Mouse (Mus musculus) MEL (cell line): ENCODE results near the gene Pla2g10. TPM values are rescaled to one million over a fixed set of nuclear protein-coding genes. Genes with fewer than 3 reads are reported as not detected.

Source experiments
- DNase-seq: peaks from one replicate; pipeline ENCODE4 v3.0.0; 2011; ENCODE audit warnings: low read depth, low spot score
- H3K27ac ChIP-seq: 2 replicates; pipeline ENCODE4 v1.5.1; 2012; ENCODE audit warnings: low read depth, mild to moderate bottlenecking, control low read depth, low read length, moderate library complexity; ENCODE audit not compliant: control insufficient read depth
- H3K27me3 ChIP-seq, 2 experiments: fragments of 150-350 bp in 1 of 2; sonication (generic) in 1 of 2; 2 replicates each; pipeline ENCODE4 v1.6.1; 2012; ENCODE audit warnings: low read length in 2 of 2, mild to moderate bottlenecking in 2 of 2, improper control_type of control experiment in 1 of 2, moderate library complexity in 1 of 2; ENCODE audit not compliant: insufficient read depth in 2 of 2, control insufficient read depth in 1 of 2
- H3K36me3 ChIP-seq, 2 experiments: 2 replicates each; pipeline ENCODE4 v1.6.1; 2012 to 2014; ENCODE audit warnings: low read length in 2 of 2, improper control_type of control experiment in 1 of 2, inconsistent platforms in 1 of 2, mild to moderate bottlenecking in 1 of 2; ENCODE audit not compliant: insufficient read depth in 2 of 2, control insufficient read depth in 1 of 2
- H3K4me1 ChIP-seq, 2 experiments: fragments of 150-350 bp in 1 of 2; sonication (generic) in 1 of 2; 2 replicates each; pipeline ENCODE4 v1.6.1; 2012; ENCODE audit warnings: low read length in 2 of 2, improper control_type of control experiment in 1 of 2, mild to moderate bottlenecking in 1 of 2; ENCODE audit not compliant: insufficient read depth in 2 of 2, control insufficient read depth in 1 of 2
- H3K4me3 ChIP-seq, 2 experiments: fragments of 150-350 bp in 1 of 2; sonication (generic) in 1 of 2; 2 replicates each; pipeline ENCODE4 v1.5.1; 2012; ENCODE audit warnings: low read depth in 2 of 2, low read length in 2 of 2, mild to moderate bottlenecking in 2 of 2, moderate library complexity in 2 of 2, control low read depth in 1 of 2, improper control_type of control experiment in 1 of 2; ENCODE audit not compliant: control insufficient read depth in 1 of 2, insufficient read depth in 1 of 2
- H3K79me2 ChIP-seq: 2 replicates; pipeline ENCODE4 v1.6.1; 2012; ENCODE audit warnings: mild to moderate bottlenecking, low read length, moderate library complexity; ENCODE audit not compliant: control insufficient read depth, poor library complexity, insufficient read depth
- H3K9ac ChIP-seq: 2 replicates; pipeline ENCODE4 v1.6.1; 2012; ENCODE audit warnings: low read depth, mild to moderate bottlenecking, control low read depth, low read length, moderate library complexity; ENCODE audit not compliant: control insufficient read depth, poor library complexity, severe bottlenecking
- H3K9me3 ChIP-seq: fragments of 150-350 bp; sonication (generic); replicated peaks from 2 replicates; pipeline ENCODE4 v1.6.1; 2012; ENCODE audit warnings: mild to moderate bottlenecking, low read length, improper control_type of control experiment, moderate library complexity; ENCODE audit not compliant: insufficient read depth
- CHD1 ChIP-seq: IDR thresholded peaks from 2 replicates; pipeline ENCODE4 v1.6.1; 2012; ENCODE audit warnings: low read depth, mild to moderate bottlenecking, inconsistent platforms, low read length, improper control_type of control experiment
- ELF1 ChIP-seq: IDR thresholded peaks from 2 replicates; pipeline ENCODE4 v1.6.1; 2014; ENCODE audit warnings: low read depth, mild to moderate bottlenecking, inconsistent platforms, low read length, improper control_type of control experiment, moderate library complexity
- ETS1 ChIP-seq: IDR thresholded peaks from 2 replicates; pipeline ENCODE4 v1.6.1; 2012; ENCODE audit warnings: low read depth, mild to moderate bottlenecking, inconsistent platforms, low read length, improper control_type of control experiment, moderate library complexity
- GABPA ChIP-seq: IDR thresholded peaks from 2 replicates; pipeline ENCODE4 v1.6.1; 2012; ENCODE audit warnings: low read depth, mild to moderate bottlenecking, inconsistent platforms, low read length, improper control_type of control experiment, moderate library complexity
- GATA1 ChIP-seq: IDR thresholded peaks from 2 replicates; pipeline ENCODE4 v1.6.1; 2011; ENCODE audit warnings: low read depth, low read length, improper control_type of control experiment
- MAX ChIP-seq: IDR thresholded peaks from 2 replicates; pipeline ENCODE4 v1.6.1; 2011; ENCODE audit warnings: low read length, improper control_type of control experiment
- MAZ ChIP-seq: IDR thresholded peaks from 2 replicates; pipeline ENCODE4 v1.6.1; 2012; ENCODE audit warnings: low read depth, mild to moderate bottlenecking, inconsistent platforms, low read length, improper control_type of control experiment
- MEF2A ChIP-seq: IDR thresholded peaks from 2 replicates; pipeline ENCODE4 v1.6.1; 2014; ENCODE audit warnings: low read depth, mild to moderate bottlenecking, inconsistent platforms, low read length, improper control_type of control experiment; ENCODE audit not compliant: poor library complexity, insufficient replicate concordance, severe bottlenecking; ENCODE audit errors: extremely low read depth
- MXI1 ChIP-seq: IDR thresholded peaks from 2 replicates; pipeline ENCODE4 v1.6.1; 2011; ENCODE audit warnings: mild to moderate bottlenecking, low read depth, low read length, improper control_type of control experiment
- NRF1 ChIP-seq: IDR thresholded peaks from 2 replicates; pipeline ENCODE4 v1.6.1; 2014; ENCODE audit warnings: low read depth, mild to moderate bottlenecking, inconsistent platforms, low read length, improper control_type of control experiment, moderate library complexity; ENCODE audit not compliant: poor library complexity, insufficient read depth, severe bottlenecking
- POLR2AphosphoS5 ChIP-seq: IDR thresholded peaks from 2 replicates; pipeline ENCODE4 v1.6.1; 2012; ENCODE audit warnings: low read depth, borderline replicate concordance, mild to moderate bottlenecking, inconsistent platforms, low read length, moderate library complexity, mixed read lengths
- SIN3A ChIP-seq: IDR thresholded peaks from 2 replicates; pipeline ENCODE4 v1.6.1; 2012; ENCODE audit warnings: low read length, improper control_type of control experiment, inconsistent platforms
- SMC3 ChIP-seq: IDR thresholded peaks from 2 replicates; pipeline ENCODE4 v1.6.1; 2011; ENCODE audit warnings: low read depth, low read length, improper control_type of control experiment
- TCF12 ChIP-seq: IDR thresholded peaks from 2 replicates; pipeline ENCODE4 v1.6.1; 2014; ENCODE audit warnings: low read depth, mild to moderate bottlenecking, inconsistent platforms, low read length, improper control_type of control experiment, moderate library complexity
- UBTF ChIP-seq: IDR thresholded peaks from 2 replicates; pipeline ENCODE4 v1.6.1; 2012; ENCODE audit warnings: low read depth, mild to moderate bottlenecking, inconsistent platforms, low read length, improper control_type of control experiment, moderate library complexity, borderline replicate concordance; ENCODE audit not compliant: insufficient read depth
- USF1 ChIP-seq: IDR thresholded peaks from 2 replicates; pipeline ENCODE4 v1.6.1; 2014; ENCODE audit warnings: low read depth, mild to moderate bottlenecking, inconsistent platforms, low read length, improper control_type of control experiment, moderate library complexity
- polyA plus RNA-seq, 2 experiments: library from polyadenylated mRNA; stranded (reverse) in 1 of 2; unstranded in 1 of 2; fragments of >175 nt in 1 of 2; fragments of >200 nt in 1 of 2; gene quantifications; 2 replicates each; pipeline versions ENCODE4 v1.2.1 to v1.2.4; 2012; ENCODE audit warnings: low replicate concordance in 2 of 2, low read depth in 1 of 2; ENCODE audit not compliant: insufficient read length in 2 of 2, insufficient read depth in 1 of 2, missing spikeins in 1 of 2
- total RNA-seq: library from RNA; depleted of rRNA; stranded (reverse); fragments of 300-350 nt; gene quantifications from 2 replicates; pipeline ENCODE4 v1.2.3, GENCODE M21; 2012

Gene Pla2g10
- total and polyA plus RNA-seq, 3 experiments: not detected

- peaks cover 5% of the 10 kb centered on the region; the same call in 1 of the 2 replicates for H3K79me2 ChIP-seq
- H3K9ac ChIP-seq: no peak overlapping the region
- no peak overlapping the region for H3K4me3 ChIP-seq
- peaks cover 0 to 8% of the 10 kb centered on the region in 2 experiments for H3K36me3 ChIP-seq
- no peaks in the 10 kb centered on the region for H3K9me3 ChIP-seq
- no peaks in the 10 kb centered on the region for H3K4me1 ChIP-seq
- no peak overlapping the region for H3K27ac ChIP-seq
- TF ChIP-seq MAX (no peak), SIN3A (no peak), NRF1 (no peak), TCF12 (no peak)
- no peaks in the 10 kb centered on the region for H3K27me3 ChIP-seq
- DNase-seq: no peak
Observed at GRCm38 (mm10) chr16:13678601-13679319, 52.0 kb downstream of the Pla2g10 start.

GRCm38 (mm10) chr16:13674511-13674910 lies 56.3 kb downstream of the Pla2g10 start:
- Histone ChIP-seq H3K9ac (no peak overlapping the region), H3K9me3 (no peaks in the 10 kb centered on the region), H3K36me3 (peaks cover 8 to 10% of the 10 kb centered on the region in 2 experiments), H3K79me2 (peaks cover 20% of the 10 kb centered on the region), H3K27me3 (no peaks in the 10 kb centered on the region), H3K4me3 (no peak overlapping the region), H3K27ac (no peak overlapping the region), H3K4me1 (peaks cover 0 to 7% of the 10 kb centered on the region in 2 experiments; a peak in 1 of 4 replicates)
- DNase-seq: no peak
- TF ChIP-seq USF1: no peak
- no peak for TF ChIP-seq NRF1
- no peak for TF ChIP-seq POLR2AphosphoS5
- no peak for TF ChIP-seq MEF2A
- no peak for TF ChIP-seq SMC3
- no peak for TF ChIP-seq MAZ
- TF ChIP-seq CHD1: no peak
- TF ChIP-seq GATA1: no peak
- no peak for TF ChIP-seq MAX
- no peak for TF ChIP-seq ELF1
- TF ChIP-seq GABPA: no peak
- no peak for TF ChIP-seq MXI1
- TF ChIP-seq ETS1: no peak
- TF ChIP-seq SIN3A: no peak
- no peak for TF ChIP-seq UBTF
